Mouse (Mus musculus) common myeloid progenitor, adult 5-6 weeks (primary cell): Measurements from ENCODE around the gene Lrch3. TPM values are rescaled to one million over a fixed set of nuclear protein-coding genes. Genes with fewer than 3 reads are reported as not detected.
"Not testable (repeated sequence)": the region's sequence is repeated elsewhere in the genome, so short reads cannot be mapped to it uniquely, and the experiment has no call there.

ENCODE experiments used
- ATAC-seq: replicated peaks from 2 replicates; pipeline ENCODE4 v1.8.0; 2016; ENCODE audit warnings: low read depth, mild to moderate bottlenecking, moderate TSS enrichment, inconsistent platforms; ENCODE audit not compliant: poor library complexity, severe bottlenecking
- total RNA-seq: library from RNA; stranded (forward); fragments of 200-1000, 187-1606 nt; gene quantifications from 2 replicates; pipeline ENCODE4 v1.2.3, GENCODE M21; 2017

The Lrch3 gene
- 14.2 and 20.0 TPM in 2 replicates for total RNA-seq

GRCm38 (mm10) chr16:32913937-32914881 lies at the start of gene Lrch3:
Gene Lrch3 (plus strand): TSS chr16:32914100.
- peak; percentile 86 for ATAC-seq

- ATAC-seq = no peak
Measured at GRCm38 (mm10) chr16:32865401-32865800, 48.5 kb upstream of the Lrch3 start.

GRCm38 (mm10) chr16:32866713-32867112 lies 47.2 kb upstream of the Lrch3 start:
- ATAC-seq = no peak

GRCm38 (mm10) chr16:32867919-32868552 lies 45.9 kb upstream of the Lrch3 start:
- ATAC-seq = peak; percentile 99

- ATAC-seq = no peak
Measured at GRCm38 (mm10) chr16:32870231-32870630, 43.7 kb upstream of the Lrch3 start.

- ATAC-seq = no peak
Measured at GRCm38 (mm10) chr16:32873366-32873765, 40.5 kb upstream of the Lrch3 start.

GRCm38 (mm10) chr16:32875281-32875680 lies 38.6 kb upstream of the Lrch3 start:
- ATAC-seq = not testable (repeated sequence)

- no peak for ATAC-seq
Measured at GRCm38 (mm10) chr16:32875847-32876246, 38.1 kb upstream of the Lrch3 start.

GRCm38 (mm10) chr16:32876831-32877230 lies 37.1 kb upstream of the Lrch3 start:
- ATAC-seq = no peak

GRCm38 (mm10) chr16:32877343-32878156 lies 36.4 kb upstream of the Lrch3 start, which contains the start of the genes Fyttd1 and Rubcn:
Gene Fyttd1 (plus strand): TSS chr16:32877500.
Gene Rubcn (minus strand): TSS chr16:32877766.
- ATAC-seq = peak; percentile 93

GRCm38 (mm10) chr16:32878157-32878598 lies 35.7 kb upstream of the Lrch3 start:
- no peak for ATAC-seq

- ATAC-seq = no peak
Measured at GRCm38 (mm10) chr16:32878972-32879926, 34.7 kb upstream of the Lrch3 start.

- ATAC-seq = no peak
Measured at GRCm38 (mm10) chr16:32881538-32881937, 32.4 kb upstream of the Lrch3 start.

GRCm38 (mm10) chr16:32887996-32888395 lies 25.9 kb upstream of the Lrch3 start:
- ATAC-seq = no peak

GRCm38 (mm10) chr16:32889881-32890280 lies 24.0 kb upstream of the Lrch3 start:
- no peak for ATAC-seq

- ATAC-seq = no peak
Measured at GRCm38 (mm10) chr16:32896126-32896525, 17.8 kb upstream of the Lrch3 start.

- ATAC-seq = no peak
Measured at GRCm38 (mm10) chr16:32901360-32902050, 12.4 kb upstream of the Lrch3 start.

GRCm38 (mm10) chr16:32902051-32902428 lies 11.9 kb upstream of the Lrch3 start:
- ATAC-seq = no peak

GRCm38 (mm10) chr16:32906186-32906585 lies 7.7 kb upstream of the Lrch3 start:
- no peak for ATAC-seq
